Mouse (Mus musculus) kidney, postnatal 10 days (tissue): ENCODE results near the gene Atp5b.

Experiments
- DNase-seq: peaks from one replicate; pipeline ENCODE4 v3.0.0; 2021; ENCODE audit warnings: mixed read lengths

Atp5b gene

DNA sequence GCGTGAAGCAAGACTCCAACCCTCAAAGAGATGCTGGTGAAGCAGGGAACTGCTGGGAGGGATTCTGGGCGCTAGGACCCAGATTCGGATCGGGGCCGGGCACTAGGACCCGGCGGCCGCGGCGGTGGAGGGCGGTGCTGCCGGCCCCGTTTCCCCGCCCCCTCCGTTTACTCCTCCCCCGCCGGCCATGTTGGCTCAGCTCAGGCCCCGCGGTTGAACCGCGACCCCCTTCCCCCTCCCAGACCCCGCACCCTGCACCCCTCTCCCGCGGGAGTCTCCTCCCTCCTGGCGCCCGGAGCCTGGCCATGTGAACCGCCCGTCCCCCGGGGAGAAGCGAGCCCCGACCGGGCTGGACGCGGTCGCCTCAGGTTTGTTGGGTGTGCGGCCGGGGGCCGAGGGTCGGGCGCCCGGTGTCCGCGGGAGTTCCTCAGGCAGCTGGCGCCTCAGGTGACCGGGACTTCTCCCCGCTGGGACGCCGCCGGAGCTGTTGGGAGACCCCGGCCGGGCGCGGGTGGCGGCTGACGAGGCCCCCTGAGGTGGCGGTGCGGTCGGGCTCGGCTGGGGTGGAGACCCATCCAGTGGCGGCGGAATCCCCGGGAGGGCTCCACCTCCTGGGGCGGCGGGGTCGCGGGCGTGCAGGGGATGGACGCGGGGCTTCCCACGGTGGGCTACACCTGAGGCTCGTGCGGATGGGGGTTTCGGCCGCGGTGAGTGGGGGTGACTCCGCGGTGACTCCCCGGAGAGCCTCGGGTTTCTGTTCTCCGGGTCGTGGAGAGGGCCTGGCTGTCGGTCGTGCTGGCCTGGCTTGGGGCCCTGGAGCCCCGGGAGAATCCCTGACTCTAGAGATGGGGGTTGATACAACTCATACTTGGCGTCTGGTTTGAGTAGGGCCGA is 13.9 kb downstream of the Atp5b start:
- peak; percentile 95 for DNase-seq

- DNase-seq = peak; percentile 84
Measured at GRCm38 (mm10) chr10:128097587-128097971, 14.5 kb downstream of the Atp5b start.

DNA sequence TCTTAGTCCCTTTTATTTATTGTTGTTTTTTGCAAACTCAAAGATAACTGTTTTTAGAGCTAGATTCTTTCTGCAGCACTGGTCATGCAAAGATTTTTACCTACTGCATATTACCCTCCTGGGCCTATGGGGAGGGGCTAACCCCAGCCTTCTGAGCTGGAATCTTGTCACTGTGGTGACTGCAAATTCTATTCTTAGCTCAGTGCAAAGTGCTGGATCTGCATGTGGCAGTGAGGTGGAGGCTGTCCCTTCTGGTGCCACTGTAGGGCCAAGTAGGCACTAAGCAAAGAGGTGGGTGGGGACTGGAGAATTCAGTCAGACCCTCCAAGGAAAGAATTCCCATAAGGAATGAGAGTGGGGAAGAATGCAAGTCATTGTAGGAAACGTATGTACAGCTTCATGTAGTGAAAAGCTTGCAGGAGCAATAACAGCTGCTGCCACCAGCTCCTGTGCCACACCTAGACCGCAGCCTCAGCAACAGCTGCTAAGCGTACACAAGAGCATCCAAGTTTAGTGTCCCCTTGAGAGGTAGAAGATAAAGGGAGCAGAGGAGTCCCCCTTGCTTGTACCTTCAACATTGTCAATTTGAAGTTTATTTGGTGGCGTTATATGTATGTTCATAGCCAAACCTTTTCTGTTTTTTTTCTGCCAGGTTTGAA is 27.2 kb downstream of the Atp5b start:
- no peak for DNase-seq

DNA sequence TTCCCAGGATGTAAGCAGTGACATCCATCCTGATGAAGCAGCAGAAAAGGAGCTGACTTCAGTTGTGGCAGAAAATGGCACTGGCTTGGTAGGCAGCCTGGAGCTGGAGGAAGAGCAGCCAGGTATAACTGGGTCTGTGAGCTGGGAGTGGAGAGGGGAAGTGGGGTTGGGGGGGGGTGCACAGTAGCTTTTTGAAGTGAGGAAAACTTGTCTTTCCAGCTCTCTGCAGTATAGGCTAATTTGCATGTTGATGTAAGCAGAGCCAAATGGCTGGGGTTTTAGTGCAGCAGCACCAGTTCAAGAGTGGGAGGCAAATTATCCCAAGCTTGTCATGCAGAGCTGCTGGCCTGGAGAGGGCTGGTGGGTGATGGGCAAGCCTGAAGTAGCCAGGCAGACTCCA is 28.2 kb downstream of the Atp5b start:
- DNase-seq = no peak

DNA sequence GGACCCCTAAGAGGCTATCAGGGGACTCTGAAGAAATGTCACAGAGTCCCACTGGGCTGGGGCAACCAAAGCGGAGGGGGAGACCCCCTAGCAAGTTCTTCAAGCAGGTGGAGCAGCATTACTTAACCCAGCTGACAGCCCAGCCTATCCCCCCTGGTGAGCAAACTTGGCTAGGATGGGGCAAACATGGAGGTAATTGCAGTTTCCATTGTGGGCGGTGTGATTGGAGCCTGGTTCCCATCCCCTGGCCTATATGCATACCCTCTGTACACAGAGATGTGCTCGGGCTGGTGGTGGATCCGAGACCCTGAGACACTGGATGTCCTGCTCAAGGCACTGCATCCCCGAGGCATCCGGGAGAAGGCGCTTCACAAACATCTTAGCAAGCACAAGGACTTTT is 40.8 kb downstream of the Atp5b start:
- DNase-seq = no peak

GRCm38 (mm10) chr10:128124831-128125230 is 41.8 kb downstream of the Atp5b start:
- DNase-seq = no peak

GRCm38 (mm10) chr10:128125951-128126350 is 42.9 kb downstream of the Atp5b start:
- no peak for DNase-seq

- DNase-seq = no peak
Measured at GRCm38 (mm10) chr10:128127497-128127896, 44.4 kb downstream of the Atp5b start.

GRCm38 (mm10) chr10:128128143-128128542 is 45.1 kb downstream of the Atp5b start:
- no peak for DNase-seq

GRCm38 (mm10) chr10:128131297-128131696 is 48.2 kb downstream of the Atp5b start:
- no peak for DNase-seq

DNA sequence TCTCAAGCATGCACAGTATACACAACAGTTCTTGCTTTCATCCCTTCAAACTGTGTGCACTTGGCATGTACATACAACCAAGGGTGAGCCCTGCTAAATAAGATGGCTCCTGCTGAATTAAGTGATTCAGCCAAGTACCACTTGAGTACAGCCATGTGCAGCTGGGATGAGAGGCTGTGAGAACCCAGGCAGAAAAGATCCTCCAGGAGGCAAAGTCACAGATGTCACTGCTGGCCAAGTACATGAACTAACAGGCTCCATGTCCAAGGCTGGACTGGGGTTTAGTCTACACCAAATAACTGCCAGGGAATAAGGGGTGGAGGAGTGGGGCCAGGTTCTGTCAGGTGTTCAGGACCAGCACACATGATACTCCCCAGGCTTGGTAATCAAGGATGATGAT is 48.7 kb downstream of the Atp5b start:
- DNase-seq = no peak

- DNase-seq = no peak
Measured at GRCm38 (mm10) chr10:128133650-128134332, 50.7 kb downstream of the Atp5b start.

- no peak for DNase-seq
Measured at GRCm38 (mm10) chr10:128135374-128135773, 52.3 kb downstream of the Atp5b start.
